Mouse (Mus musculus) cerebellum, adult 2 months (tissue): ENCODE data around the gene Abcc12. TPM values are rescaled to one million over a fixed set of nuclear protein-coding genes. Genes with fewer than 3 reads are reported as not detected.

Source experiments
- DNase-seq, 2 experiments: peaks; one replicate each; pipeline ENCODE4 v3.0.0; 2021
- H3K27ac ChIP-seq: fragments of 200-500 bp; 2 replicates; pipeline ENCODE4 v1.5.1; 2012; ENCODE audit warnings: low read length, control low read depth, inconsistent platforms; ENCODE audit not compliant: insufficient read depth
- H3K27me3 ChIP-seq: fragments of 200-500 bp; 2 replicates; pipeline ENCODE4 v1.6.1; 2012; ENCODE audit warnings: inconsistent platforms, mild to moderate bottlenecking, low read length, moderate library complexity; ENCODE audit not compliant: control insufficient read depth, insufficient read depth
- H3K4me1 ChIP-seq: fragments of 200-500 bp; 2 replicates; pipeline ENCODE4 v1.6.1; 2011; ENCODE audit warnings: low read length; ENCODE audit not compliant: control insufficient read depth, insufficient read depth
- H3K4me3 ChIP-seq: fragments of 200-500 bp; replicated peaks from 2 replicates; pipeline ENCODE3; 2011; ENCODE audit warnings: mild to moderate bottlenecking, low read depth, low read length, control low read depth; ENCODE audit not compliant: insufficient read depth
- CTCF ChIP-seq: fragments of 200-500 bp; IDR thresholded peaks from 2 replicates; pipeline ENCODE4 v1.5.1; 2011; ENCODE audit warnings: low read depth, mild to moderate bottlenecking, control low read depth, low read length, moderate library complexity, borderline replicate concordance; ENCODE audit not compliant: insufficient read depth
- POLR2A ChIP-seq: fragments of 200-500 bp; IDR thresholded peaks from 2 replicates; pipeline ENCODE4 v1.6.1; 2011; ENCODE audit warnings: low read length, control low read depth, borderline replicate concordance; ENCODE audit not compliant: insufficient read depth
- WGBS: fragments of 180-500 bp; shearing (Covaris S2); methylation state at CpG from one replicate; pipeline ENCODE4 v1.1.7; 2018; 5-methylcytosine and 5-hydroxymethylcytosine counted together
- polyA plus RNA-seq: library from polyadenylated mRNA; depleted of rRNA; stranded (reverse); fragments of >200 nt; gene quantifications from 2 replicates; pipeline ENCODE4 v1.2.3, GENCODE M21; 2012; rRNA removed

Gene Abcc12
- polyA plus RNA-seq: 7.4 and 7.5 TPM in 2 replicates

GRCm38 (mm10) chr8:86580458-86580857 lies at the start of gene Abcc12:
Gene Abcc12, minus strand, starts transcription at chr8:86580686.
- peaks cover 40% of the 10 kb centered on the region for H3K4me1 ChIP-seq
- TF ChIP-seq POLR2A: no peak
- H3K27me3 ChIP-seq: no peaks in the 10 kb centered on the region
- DNase-seq: peak; percentile 31 to 40
- no peak within 1 kb of the TSS for H3K4me3 ChIP-seq
- peak within 1 kb of the TSS; percentile 89 for H3K27ac ChIP-seq

- H3K4me1 ChIP-seq: no peaks in the 10 kb centered on the region; the same call in 1 of the 2 replicates
- H3K27ac ChIP-seq: no peak overlapping the region
- no peak for DNase-seq
- no peak overlapping the region for H3K4me3 ChIP-seq
- 91% methylated on average over 5 of the region's 5 CpGs for WGBS
- TF ChIP-seq POLR2A: no peak
- TF ChIP-seq CTCF: no peak
- no peaks in the 10 kb centered on the region for H3K27me3 ChIP-seq
These were observed 49.7 kb upstream of the Abcc12 start for GRCm38 (mm10) chr8:86630212-86630611.

GRCm38 (mm10) chr8:86624915-86625314 lies 44.4 kb upstream of the Abcc12 start:
- H3K27ac ChIP-seq: no peak overlapping the region
- TF ChIP-seq POLR2A: no peak
- no peaks in the 10 kb centered on the region for H3K27me3 ChIP-seq
- peak; percentile 9 to 15 for DNase-seq
- H3K4me3 ChIP-seq: peak overlapping the region; percentile 20
- no peaks in the 10 kb centered on the region; the same call in 1 of the 2 replicates for H3K4me1 ChIP-seq
- WGBS: 37% methylated on average over 7 of the region's 7 CpGs

- DNase-seq: peak; percentile 97 to 98
- H3K27me3 ChIP-seq: no peaks in the 10 kb centered on the region
- H3K27ac ChIP-seq: peak within 1 kb of the TSS; percentile 73
- H3K4me1 ChIP-seq: no peaks in the 10 kb centered on the region; the same call in 1 of the 2 replicates
- TF ChIP-seq POLR2A (peak; percentile 65; the same call in 1 of the 2 replicates), CTCF (no peak)
- WGBS: under 1% methylated on average over 61 of the region's 62 CpGs
- H3K4me3 ChIP-seq: peak within 1 kb of the TSS; percentile 84
These were observed 43.6 kb upstream of the Abcc12 start, which contains the start of gene Lonp2 for GRCm38 (mm10) chr8:86623911-86624731. Gene Lonp2, plus strand, starts transcription at chr8:86624043.

DNA sequence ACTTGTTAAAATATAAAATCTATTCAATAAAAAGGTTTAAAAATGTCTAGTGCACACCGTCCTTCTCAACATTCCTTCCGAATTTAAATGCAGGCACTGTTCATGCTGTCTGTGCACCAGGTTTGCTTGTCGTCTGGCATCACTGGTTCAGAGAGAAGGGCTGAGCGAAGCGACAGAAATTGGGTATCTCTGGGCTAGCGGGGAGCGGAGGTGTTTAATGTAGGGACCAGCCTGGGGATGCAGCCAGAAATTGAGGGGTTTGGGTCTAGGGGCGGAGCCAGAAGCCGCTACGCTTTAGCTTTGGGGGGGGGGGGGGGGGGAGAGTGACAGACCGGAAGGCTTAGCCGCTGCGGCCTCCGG lies 43.0 kb upstream of the Abcc12 start:
- H3K4me1 ChIP-seq: no peaks in the 10 kb centered on the region; the same call in 1 of the 2 replicates
- no peaks in the 10 kb centered on the region for H3K27me3 ChIP-seq
- TF ChIP-seq POLR2A (no peak), CTCF (no peak)
- peak overlapping the region; percentile 75 for H3K4me3 ChIP-seq
- H3K27ac ChIP-seq: peak overlapping the region; percentile 73
- 1% methylated on average over 14 of the region's 14 CpGs for WGBS
- no peak for DNase-seq

- H3K27me3 ChIP-seq: no peaks in the 10 kb centered on the region
- no peak overlapping the region for H3K27ac ChIP-seq
- DNase-seq: no peak
- no peak overlapping the region for H3K4me3 ChIP-seq
- TF ChIP-seq CTCF (no peak), POLR2A (no peak)
- no peaks in the 10 kb centered on the region for H3K4me1 ChIP-seq
- 53% methylated on average over 7 of the region's 7 CpGs for WGBS
These were observed 37.4 kb upstream of the Abcc12 start for GRCm38 (mm10) chr8:86617759-86618387.

- 90% methylated on average over 6 of the region's 6 CpGs for WGBS
- TF ChIP-seq POLR2A: no peak
- no peak for TF ChIP-seq CTCF
- no peak for DNase-seq
- no peaks in the 10 kb centered on the region for H3K4me1 ChIP-seq
- no peak overlapping the region for H3K27ac ChIP-seq
- H3K4me3 ChIP-seq: no peak overlapping the region
- no peaks in the 10 kb centered on the region for H3K27me3 ChIP-seq
These were observed 34.7 kb upstream of the Abcc12 start for GRCm38 (mm10) chr8:86615095-86615769.

GRCm38 (mm10) chr8:86613798-86614197 lies 33.3 kb upstream of the Abcc12 start:
- H3K4me1 ChIP-seq: no peaks in the 10 kb centered on the region
- DNase-seq: no peak
- H3K27ac ChIP-seq: no peak overlapping the region
- no peak overlapping the region for H3K4me3 ChIP-seq
- no peaks in the 10 kb centered on the region for H3K27me3 ChIP-seq
- no peak for TF ChIP-seq CTCF
- TF ChIP-seq POLR2A: no peak
- WGBS: 73% methylated on average over 2 of the region's 2 CpGs
